Mouse (Mus musculus) gastrocnemius, adult 2 months (tissue): ENCODE measurements at regions not wholly inside any gene's neighbourhood (a gene's known extent, or its start where the extent isn't known, plus 50 kb on each side); places are given as distances from the start of the nearest gene placed in this dataset.
A peak's percentile ranks its signal among the peaks of the same experiment; 100 is the strongest.

Source experiments
- DNase-seq: peaks from one replicate; pipeline ENCODE4 v3.0.0; 2022
- H3K27ac ChIP-seq: fragments of 200-600 bp; 2 replicates; pipeline ENCODE4 v1.8.1; 2022; ENCODE audit warnings: mild to moderate bottlenecking
- H3K4me3 ChIP-seq: fragments of 200-600 bp; 2 replicates; pipeline ENCODE4 v1.8.1; 2022; ENCODE audit warnings: mild to moderate bottlenecking, moderate library complexity
- CTCF ChIP-seq: fragments of 200-600 bp; IDR thresholded peaks from 2 replicates; pipeline ENCODE4 v1.8.1; 2022; ENCODE audit warnings: antibody characterized with exemption, mild to moderate bottlenecking, moderate library complexity
- intact Hi-C: fragments of 180-260 bp; cut with DNase I; formaldehyde crosslinking; loops from one replicate; pipeline ENCODE4 v1.15.1; 2025

- DNase-seq, result no peak
- intact Hi-C loops, result no loop called here
- no peak for TF ChIP-seq CTCF
- Histone ChIP-seq H3K27ac (no peak overlapping the region), H3K4me3 (no peak overlapping the region)
Measured at GRCm38 (mm10) chr2:45541394-45541793, 424.2 kb upstream of the Zeb2 start.

GRCm38 (mm10) chr2:45538950-45539349 lies 421.8 kb upstream of the Zeb2 start:
- no peak for TF ChIP-seq CTCF
- no peak for DNase-seq
- no peak overlapping the region for H3K27ac ChIP-seq
- H3K4me3 ChIP-seq, result no peak overlapping the region
- intact Hi-C loops, result no loop called here

- no peak for TF ChIP-seq CTCF
- no peak overlapping the region for H3K27ac ChIP-seq
- intact Hi-C loops, result no loop called here
Measured at GRCm38 (mm10) chr2:45537722-45538121, 420.5 kb upstream of the Zeb2 start.

GRCm38 (mm10) chr2:45534806-45535205 lies 417.6 kb upstream of the Zeb2 start:
- peak; percentile 27 for DNase-seq

More at GRCm38 (mm10) chr2:45537722-45538121, 420.5 kb upstream of the Zeb2 start:
- H3K4me3 ChIP-seq, result no peak overlapping the region
- DNase-seq, result no peak

GRCm38 (mm10) chr2:45522310-45522709 lies 405.1 kb upstream of the Zeb2 start:
- intact Hi-C loops, result no loop called here
- no peak for TF ChIP-seq CTCF
- no peak for DNase-seq
- Histone ChIP-seq H3K4me3 (no peak overlapping the region), H3K27ac (no peak overlapping the region)

More at GRCm38 (mm10) chr2:45534806-45535205, 417.6 kb upstream of the Zeb2 start:
- Histone ChIP-seq H3K4me3 (no peak overlapping the region), H3K27ac (no peak overlapping the region; the same call in 1 of the 2 replicates)
- intact Hi-C loops, result no loop called here
- no peak for TF ChIP-seq CTCF

GRCm38 (mm10) chr2:45519550-45520152 lies 402.5 kb upstream of the Zeb2 start:
- DNase-seq, result no peak
- no peak overlapping the region for H3K4me3 ChIP-seq
- no peak overlapping the region for H3K27ac ChIP-seq
- TF ChIP-seq CTCF, result no peak
- intact Hi-C loops, result no loop called here

GRCm38 (mm10) chr2:45514290-45515180 lies 397.3 kb upstream of the Zeb2 start:
- Histone ChIP-seq H3K4me3 (peak overlapping the region; percentile 30; the same call in 1 of the 2 replicates), H3K27ac (peak overlapping the region; percentile 68)
- DNase-seq, result no peak
- intact Hi-C loops, result no loop called here
- TF ChIP-seq CTCF, result no peak

- intact Hi-C loops, result no loop called here
- Histone ChIP-seq H3K4me3 (no peak overlapping the region), H3K27ac (peak overlapping the region; percentile 70)
- TF ChIP-seq CTCF, result no peak
- no peak for DNase-seq
Measured at GRCm38 (mm10) chr2:45512852-45513251, 395.7 kb upstream of the Zeb2 start.

GRCm38 (mm10) chr2:45511791-45512190 lies 394.6 kb upstream of the Zeb2 start:
- intact Hi-C loops, result no loop called here
- Histone ChIP-seq H3K4me3 (no peak overlapping the region), H3K27ac (no peak overlapping the region)
- DNase-seq, result no peak
- no peak for TF ChIP-seq CTCF

- intact Hi-C loops, result no loop called here
- Histone ChIP-seq H3K4me3 (no peak overlapping the region), H3K27ac (no peak overlapping the region)
- no peak for TF ChIP-seq CTCF
- no peak for DNase-seq
Measured at GRCm38 (mm10) chr2:45504468-45504867, 387.3 kb upstream of the Zeb2 start.

- no peak for TF ChIP-seq CTCF
- H3K4me3 ChIP-seq, result no peak overlapping the region
- intact Hi-C loops, result no loop called here
- no peak overlapping the region for H3K27ac ChIP-seq
- DNase-seq, result no peak
Measured at GRCm38 (mm10) chr2:45493656-45494055, 376.5 kb upstream of the Zeb2 start.

- intact Hi-C loops, result no loop called here
- no peak for DNase-seq
- Histone ChIP-seq H3K27ac (no peak overlapping the region), H3K4me3 (no peak overlapping the region)
- no peak for TF ChIP-seq CTCF
Measured at GRCm38 (mm10) chr2:45486530-45486929, 369.3 kb upstream of the Zeb2 start.

GRCm38 (mm10) chr2:45485477-45485876 lies 368.3 kb upstream of the Zeb2 start:
- TF ChIP-seq CTCF, result no peak
- H3K4me3 ChIP-seq, result no peak overlapping the region
- intact Hi-C loops, result no loop called here

More at GRCm38 (mm10) chr2:45485477-45485876, 368.3 kb upstream of the Zeb2 start:
- H3K27ac ChIP-seq, result no peak overlapping the region
- no peak for DNase-seq
